Mouse (Mus musculus) embryonic fibroblast, embryonic 13.5 days (primary cell): Measurements from ENCODE around the gene Cd9. TPM values are rescaled to one million over a fixed set of nuclear protein-coding genes. Genes with fewer than 3 reads are reported as not detected.

Source experiments
- H3K27ac ChIP-seq: 2 replicates; pipeline ENCODE4 v1.5.1; 2012; ENCODE audit warnings: low read length, control low read depth, inconsistent platforms; ENCODE audit not compliant: insufficient read depth
- H3K4me1 ChIP-seq: 2 replicates; pipeline ENCODE4 v1.6.1; 2011; ENCODE audit warnings: low read length; ENCODE audit not compliant: control insufficient read depth, insufficient read depth
- H3K4me3 ChIP-seq: 2 replicates; pipeline ENCODE4 v1.5.1; 2011; ENCODE audit warnings: mild to moderate bottlenecking, control low read depth, low read length; ENCODE audit not compliant: insufficient read depth
- CTCF ChIP-seq: IDR thresholded peaks from 2 replicates; pipeline ENCODE4 v1.5.1; 2011; ENCODE audit warnings: mild to moderate bottlenecking, control low read depth, low read length, moderate library complexity, borderline replicate concordance; ENCODE audit not compliant: insufficient read depth
- POLR2A ChIP-seq: IDR thresholded peaks from 2 replicates; pipeline ENCODE4 v1.6.1; 2011; ENCODE audit warnings: low read depth, mild to moderate bottlenecking, control low read depth, low read length, moderate library complexity
- polyA plus RNA-seq: library from polyadenylated mRNA; stranded (reverse); fragments of >200 nt; gene quantifications from 2 replicates; pipeline ENCODE4 v1.2.4, GENCODE M21; 2011; ENCODE audit warnings: low read depth; ENCODE audit not compliant: missing spikeins, insufficient read length

Gene Cd9
- polyA plus RNA-seq, 1 experiment, result 170 TPM

- Histone ChIP-seq H3K27ac (no peak overlapping the region), H3K4me3 (no peak overlapping the region), H3K4me1 (0 out of 2 replicates have a peak, but pooled peaks cover 6% of the 10 kb centered on the region)
- TF ChIP-seq POLR2A (no peak), CTCF (no peak)
These were observed 52.0 kb downstream of the Cd9 start for GRCm38 (mm10) chr6:125442591-125442990.

DNA sequence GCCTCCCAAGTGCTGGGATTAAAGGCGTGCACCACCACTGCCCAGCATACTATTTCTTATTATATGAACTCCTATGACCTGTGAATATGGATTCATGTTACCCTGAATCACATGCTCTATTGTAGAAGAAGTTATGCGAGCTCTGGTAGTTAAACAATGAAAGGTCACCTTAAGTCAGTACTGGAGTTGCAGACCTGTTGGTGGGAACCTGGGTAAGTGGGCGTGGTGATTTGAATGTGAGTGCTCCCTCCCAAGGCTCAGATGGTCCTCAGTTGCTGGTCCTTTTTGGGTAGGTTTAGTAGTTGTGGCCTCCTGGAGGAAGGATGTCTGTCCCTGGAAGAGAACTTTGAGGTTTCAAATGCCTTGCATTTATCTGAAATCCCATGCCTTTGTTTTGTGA lies 57.8 kb downstream of the Cd9 start:
- TF ChIP-seq POLR2A, result no peak
- no peak for TF ChIP-seq CTCF
- Histone ChIP-seq H3K4me1 (no peaks in the 10 kb centered on the region), H3K4me3 (no peak overlapping the region), H3K27ac (no peak overlapping the region)

DNA sequence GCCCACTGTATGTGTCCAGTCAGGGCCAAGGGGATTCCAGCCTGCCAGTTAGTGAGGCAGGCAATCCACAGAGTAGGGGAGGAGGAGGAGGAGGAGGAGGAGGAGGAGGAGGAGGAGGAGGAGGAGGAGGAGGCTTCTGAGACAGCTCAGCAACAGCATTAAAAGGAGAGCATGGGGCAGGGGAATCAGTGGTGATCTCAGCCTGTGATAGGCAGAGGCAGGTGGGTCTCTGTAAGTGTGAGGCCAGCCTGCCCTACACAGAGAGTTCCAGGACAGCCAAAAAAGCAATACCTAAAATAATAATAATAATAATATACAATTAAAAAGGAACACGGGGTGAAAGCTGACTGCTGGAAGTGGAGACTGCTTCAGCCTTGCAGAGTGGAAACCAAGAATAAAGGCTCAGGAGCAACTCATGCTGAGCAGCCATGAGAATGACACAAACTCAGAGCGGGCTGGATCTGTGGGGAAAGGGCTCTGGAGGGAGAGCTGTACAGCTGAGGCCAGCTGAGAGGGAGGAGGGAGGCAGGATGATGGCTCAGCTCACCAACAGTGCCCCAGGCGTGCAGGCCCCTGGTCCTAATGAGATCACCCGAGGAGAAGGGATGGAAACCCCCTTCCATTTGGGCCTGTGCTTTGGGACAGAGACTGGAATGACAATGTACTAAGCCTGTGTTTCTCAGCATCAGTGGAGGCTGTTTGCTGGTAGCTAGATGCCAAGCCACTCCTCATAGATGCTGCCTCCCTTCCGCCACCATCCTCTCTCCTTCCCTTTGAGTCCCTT lies 59.7 kb downstream of the Cd9 start:
- TF ChIP-seq POLR2A (no peak), CTCF (no peak)
- no peak overlapping the region for H3K4me3 ChIP-seq
- H3K27ac ChIP-seq, result no peak overlapping the region

GRCm38 (mm10) chr6:125433704-125434447 lies 60.7 kb downstream of the Cd9 start:
- H3K4me3 ChIP-seq, result no peak overlapping the region
- H3K4me1 ChIP-seq, result no peaks in the 10 kb centered on the region
- TF ChIP-seq POLR2A (no peak), CTCF (no peak)
- H3K27ac ChIP-seq, result no peak overlapping the region; the same call in 1 of the 2 replicates

More for the DNA sequence above, 59.7 kb downstream of the Cd9 start:
- no peaks in the 10 kb centered on the region for H3K4me1 ChIP-seq

DNA sequence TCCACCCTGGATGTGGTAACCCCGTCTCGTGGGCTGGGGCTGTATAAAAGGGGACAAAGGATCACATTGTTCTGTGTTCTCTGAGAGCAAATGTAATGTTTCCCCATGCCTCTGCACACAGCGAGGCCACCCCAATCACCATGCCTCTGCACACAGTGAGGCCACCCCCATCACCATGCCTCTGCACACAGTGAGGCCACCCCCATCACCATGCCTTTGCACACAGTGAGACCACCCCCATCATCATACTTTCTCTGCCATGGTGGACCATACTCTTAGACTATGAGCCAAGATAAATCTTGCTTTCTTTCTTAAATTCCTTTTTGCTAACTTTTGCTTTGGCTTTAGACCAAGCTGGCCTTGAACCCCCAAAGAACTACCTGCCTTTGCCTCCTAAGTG lies 61.3 kb downstream of the Cd9 start:
- TF ChIP-seq CTCF (no peak), POLR2A (no peak)
- Histone ChIP-seq H3K4me3 (no peak overlapping the region), H3K4me1 (no peaks in the 10 kb centered on the region), H3K27ac (no peak overlapping the region; the same call in 1 of the 2 replicates)

GRCm38 (mm10) chr6:125432522-125432921 lies 62.1 kb downstream of the Cd9 start:
- TF ChIP-seq CTCF (no peak), POLR2A (no peak)
- Histone ChIP-seq H3K4me1 (peaks cover 2% of the 10 kb centered on the region), H3K4me3 (no peak overlapping the region), H3K27ac (no peak overlapping the region)

DNA sequence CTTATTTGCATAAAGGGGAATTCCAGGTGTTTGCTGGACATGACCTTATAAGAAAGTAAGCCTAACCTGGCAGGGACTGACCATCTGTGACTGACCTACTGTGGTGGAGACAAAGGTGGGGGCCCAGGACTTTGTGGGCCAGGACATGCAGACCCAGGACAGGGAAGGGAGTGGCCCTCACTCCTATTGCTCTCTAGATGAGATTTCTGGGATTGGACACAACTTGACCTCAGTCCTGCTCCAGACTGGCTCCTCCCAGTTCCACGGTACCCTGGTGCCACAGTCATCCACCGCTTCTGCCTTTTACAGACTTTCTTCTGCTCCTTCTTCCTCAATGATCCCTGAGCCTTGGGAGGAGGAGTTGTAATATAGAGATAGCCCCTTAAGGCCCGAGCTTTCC lies 63.6 kb downstream of the Cd9 start:
- peaks cover 5% of the 10 kb centered on the region for H3K4me1 ChIP-seq
- H3K4me3 ChIP-seq, result no peak overlapping the region
- TF ChIP-seq CTCF, result no peak
- no peak for TF ChIP-seq POLR2A
- no peak overlapping the region for H3K27ac ChIP-seq

GRCm38 (mm10) chr6:125430358-125430958 lies 64.1 kb downstream of the Cd9 start:
- TF ChIP-seq CTCF, result no peak
- no peak for TF ChIP-seq POLR2A
- H3K4me1 ChIP-seq, result peaks cover 7% of the 10 kb centered on the region
- H3K27ac ChIP-seq, result no peak overlapping the region
- no peak overlapping the region for H3K4me3 ChIP-seq

DNA sequence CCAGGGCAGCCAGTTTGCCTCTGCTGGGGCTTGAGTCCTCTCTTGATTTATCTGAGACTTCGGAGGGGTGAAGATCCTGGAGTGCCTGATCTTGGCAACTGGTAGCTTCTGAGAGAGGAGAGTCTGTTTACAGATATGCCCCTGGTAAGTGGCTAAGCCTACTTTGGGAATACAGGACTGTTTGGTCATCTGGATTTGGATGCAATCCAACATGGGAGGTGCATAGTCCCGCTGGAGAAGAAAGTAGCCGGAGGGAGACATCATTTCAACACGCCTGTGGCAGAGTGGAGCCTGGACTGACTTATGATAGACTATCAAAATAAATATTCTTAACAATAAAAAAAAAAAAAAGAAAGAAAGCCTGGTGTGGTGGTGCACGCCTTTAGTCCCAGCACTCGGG lies 64.8 kb downstream of the Cd9 start:
- H3K27ac ChIP-seq, result no peak overlapping the region
- TF ChIP-seq CTCF, result no peak
- TF ChIP-seq POLR2A, result no peak
- H3K4me1 ChIP-seq, result peaks cover 7% of the 10 kb centered on the region
- H3K4me3 ChIP-seq, result no peak overlapping the region
